Mouse (Mus musculus) hindbrain, postnatal 0 days (tissue): ENCODE data around the gene Saal1. TPM values are rescaled to one million over a fixed set of nuclear protein-coding genes. Genes with fewer than 3 reads are reported as not detected.
"Not testable (repeated sequence)": the region's sequence is repeated elsewhere in the genome, so short reads cannot be mapped to it uniquely, and the experiment has no call there.

Experiments
- ATAC-seq: fragments of 200-750 bp; cut with Nextera tagmentation; 2 replicates; pipeline ENCODE4 v1.8.0; 2017; ENCODE audit warnings: mild to moderate bottlenecking, moderate TSS enrichment, moderate library complexity
- DNase-seq: peaks from one replicate; pipeline ENCODE4 v3.0.0-alpha.2; 2015; ENCODE audit warnings: low spot score
- H3K27ac ChIP-seq: fragments of 300-500 bp; sonication (generic); 2 replicates; pipeline ENCODE4 v1.5.1; 2014; ENCODE audit warnings: mild to moderate bottlenecking
- H3K27me3 ChIP-seq: fragments of 300-500 bp; sonication (generic); 2 replicates; pipeline ENCODE4 v1.6.1; 2014; ENCODE audit warnings: low read length, mixed read lengths; ENCODE audit not compliant: insufficient read depth
- H3K36me3 ChIP-seq: fragments of 300-500 bp; sonication (generic); 2 replicates; pipeline ENCODE4 v1.6.1; 2014; ENCODE audit warnings: low read length, mixed read lengths; ENCODE audit not compliant: insufficient read depth
- H3K4me1 ChIP-seq: fragments of 300-500 bp; sonication (generic); 2 replicates; pipeline ENCODE4 v1.6.1; 2014; ENCODE audit warnings: antibody characterized with exemption, low read length, mixed read lengths; ENCODE audit not compliant: insufficient read depth
- H3K4me2 ChIP-seq: fragments of 300-500 bp; sonication (generic); 2 replicates; pipeline ENCODE4 v1.6.1; 2014; ENCODE audit warnings: low read depth, mild to moderate bottlenecking, low read length, moderate library complexity, mixed read lengths
- H3K4me3 ChIP-seq: fragments of 300-500 bp; sonication (generic); 2 replicates; pipeline ENCODE4 v1.5.1; 2014; ENCODE audit warnings: low read length
- H3K9ac ChIP-seq: fragments of 300-500 bp; sonication (generic); replicated peaks from 2 replicates; pipeline ENCODE4 v1.6.1; 2014; ENCODE audit warnings: mild to moderate bottlenecking, low read length, moderate library complexity, mixed read lengths
- H3K9me3 ChIP-seq: fragments of 300-500 bp; sonication (generic); 2 replicates; pipeline ENCODE4 v1.6.1; 2016; ENCODE audit warnings: low read length, mixed read lengths
- CTCF ChIP-seq: IDR thresholded peaks from 2 replicates; pipeline ENCODE4 v1.5.1; 2016; ENCODE audit warnings: antibody characterized with exemption, control low read depth, low read depth
- WGBS: fragments of 180-500 bp; shearing (Covaris S2); extraction: QIAGEN DNeasy Blood & Tissue Kit; methylation state at CpG from one replicate; pipeline ENCODE4 v1.1.7; 2014; 5-methylcytosine and 5-hydroxymethylcytosine counted together
- polyA plus RNA-seq: library from polyadenylated mRNA; unstranded; fragments of >200 nt; fragmentation: Nextera tagmentation; extraction: Ambion mirVana; gene quantifications from 2 replicates; pipeline ENCODE4 v1.2.1, GENCODE M21; 2015
- total RNA-seq: library from RNA; depleted of rRNA; stranded (reverse); fragments of >200 nt; gene quantifications from 2 replicates; pipeline ENCODE4 v1.2.3, GENCODE M21; 2014; rRNA removed

Gene Saal1
- total RNA-seq (12.2 and 14.4 TPM in 2 replicates), polyA plus RNA-seq (13.0 and 13.4 TPM in 2 replicates)

- DNase-seq = peak; percentile 95
- no peaks in the 10 kb centered on the region for H3K9me3 ChIP-seq
- peak within 1 kb of the TSS; percentile 78 for H3K27ac ChIP-seq
- peak; percentile 99 for ATAC-seq
- peak within 1 kb of the TSS; percentile 90 for H3K4me3 ChIP-seq
- peak; percentile 98 for TF ChIP-seq CTCF
- no peaks in the 10 kb centered on the region for H3K27me3 ChIP-seq
- peak within 1 kb of the TSS; percentile 69 for H3K4me2 ChIP-seq
- WGBS = 0% methylated on average over 38 of the region's 38 CpGs
- peaks cover 5% of the 10 kb centered on the region for H3K4me1 ChIP-seq
- H3K9ac ChIP-seq = peak within 1 kb of the TSS; percentile 87
- peaks cover 9% of the 10 kb centered on the region; the same call in 1 of the 2 replicates for H3K36me3 ChIP-seq
Measured at GRCm38 (mm10) chr7:46710390-46710844, at the start of gene Saal1. TSS of gene Saal1 (minus strand) at chr7:46710680.

- Histone ChIP-seq H3K4me3 (no peak within 1 kb of the TSS), H3K9ac (no peak within 1 kb of the TSS), H3K4me2 (no peak within 1 kb of the TSS), H3K4me1 (no peaks in the 10 kb centered on the region), H3K27ac (no peak within 1 kb of the TSS), H3K27me3 (no peaks in the 10 kb centered on the region), H3K9me3 (no peaks in the 10 kb centered on the region), H3K36me3 (no peaks in the 10 kb centered on the region)
- no peak for TF ChIP-seq CTCF
- DNase-seq (no peak), ATAC-seq (no peak)
- 79% methylated on average over 3 of the region's 3 CpGs for WGBS
Measured at GRCm38 (mm10) chr7:46751490-46751889, 41.0 kb upstream of the Saal1 start, which contains the start of gene Saa2. TSS of gene Saa2 (plus strand) at chr7:46751790.

- no peak overlapping the region for H3K4me2 ChIP-seq
- WGBS = 25% methylated on average over 3 of the region's 3 CpGs
- no peak for TF ChIP-seq CTCF
- no peaks in the 10 kb centered on the region for H3K4me1 ChIP-seq
- H3K4me3 ChIP-seq = no peak overlapping the region
- no peaks in the 10 kb centered on the region for H3K9me3 ChIP-seq
- H3K27ac ChIP-seq = no peak overlapping the region
- no peak overlapping the region for H3K9ac ChIP-seq
- no peaks in the 10 kb centered on the region for H3K36me3 ChIP-seq
- H3K27me3 ChIP-seq = no peaks in the 10 kb centered on the region
- ATAC-seq = no peak
- DNase-seq = no peak
Measured at GRCm38 (mm10) chr7:46748459-46748858, 38.0 kb upstream of the Saal1 start.

- H3K9ac ChIP-seq = no peak overlapping the region
- H3K27me3 ChIP-seq = no peaks in the 10 kb centered on the region
- H3K9me3 ChIP-seq = no peaks in the 10 kb centered on the region
- 83% methylated on average over 7 of the region's 7 CpGs for WGBS
- no peak for TF ChIP-seq CTCF
- H3K4me2 ChIP-seq = no peak overlapping the region
- no peaks in the 10 kb centered on the region for H3K36me3 ChIP-seq
- no peak for ATAC-seq
- no peak for DNase-seq
- no peak overlapping the region for H3K4me3 ChIP-seq
- no peak overlapping the region for H3K27ac ChIP-seq
- H3K4me1 ChIP-seq = no peaks in the 10 kb centered on the region
Measured at GRCm38 (mm10) chr7:46746381-46746780, 35.9 kb upstream of the Saal1 start.

- TF ChIP-seq CTCF = no peak
- Histone ChIP-seq H3K4me3 (no peak overlapping the region), H3K9ac (no peak overlapping the region), H3K36me3 (no peaks in the 10 kb centered on the region), H3K4me2 (no peak overlapping the region), H3K27ac (no peak overlapping the region), H3K9me3 (no peaks in the 10 kb centered on the region), H3K27me3 (no peaks in the 10 kb centered on the region), H3K4me1 (no peaks in the 10 kb centered on the region)
- WGBS = 88% methylated on average over 3 of the region's 3 CpGs
- DNase-seq = no peak
- no peak for ATAC-seq
Measured at GRCm38 (mm10) chr7:46745816-46746215, 35.3 kb upstream of the Saal1 start.

GRCm38 (mm10) chr7:46742880-46743279, 32.4 kb upstream of the Saal1 start, which contains the start of gene Saa1:
TSS of gene Saa1 (minus strand) at chr7:46742980.
- H3K36me3 ChIP-seq, H3K9ac ChIP-seq, H3K27ac ChIP-seq, H3K27me3 ChIP-seq, H3K4me2 ChIP-seq, H3K4me3 ChIP-seq, ATAC-seq, H3K9me3 ChIP-seq, DNase-seq, H3K4me1 ChIP-seq: not testable (repeated sequence)
- 73% methylated on average over 3 of the region's 3 CpGs for WGBS

- not testable (repeated sequence) for DNase-seq, H3K36me3 ChIP-seq, H3K9me3 ChIP-seq, H3K4me2 ChIP-seq, H3K27me3 ChIP-seq, H3K9ac ChIP-seq, H3K4me3 ChIP-seq, H3K27ac ChIP-seq, H3K4me1 ChIP-seq, ATAC-seq
- 82% methylated on average over 5 of the region's 5 CpGs for WGBS
Measured at GRCm38 (mm10) chr7:46740041-46740440, 29.6 kb upstream of the Saal1 start.
